Mouse (Mus musculus) heart, embryonic 16.5 days (tissue): Measurements from ENCODE around the gene Ncl. TPM values are rescaled to one million over a fixed set of nuclear protein-coding genes. Genes with fewer than 3 reads are reported as not detected.
"Not testable (repeated sequence)": the region's sequence is repeated elsewhere in the genome, so short reads cannot be mapped to it uniquely, and the experiment has no call there.

Source experiments
- ATAC-seq: fragments of 200-750 bp; cut with Nextera tagmentation; replicated peaks from 2 replicates; pipeline ENCODE4 v1.8.0; 2017; ENCODE audit warnings: moderate number of reproducible peaks; ENCODE audit not compliant: insufficient read depth, low FRiP score; ENCODE audit errors: extremely low read depth
- H3K27ac ChIP-seq: fragments of 300-500 bp; sonication (generic); 2 replicates; pipeline ENCODE4 v1.5.1; 2014; ENCODE audit warnings: mild to moderate bottlenecking, low read length, control low read depth, moderate library complexity
- H3K27me3 ChIP-seq: fragments of 300-500 bp; sonication (generic); 2 replicates; pipeline ENCODE4 v1.6.1; 2014; ENCODE audit warnings: low read length, mixed read lengths; ENCODE audit not compliant: control insufficient read depth, insufficient read depth
- H3K36me3 ChIP-seq: fragments of 300-500 bp; sonication (generic); 2 replicates; pipeline ENCODE4 v1.6.1; 2014; ENCODE audit not compliant: control insufficient read depth, insufficient read depth
- H3K4me1 ChIP-seq: fragments of 300-500 bp; sonication (generic); 2 replicates; pipeline ENCODE4 v1.6.1; 2014; ENCODE audit warnings: low read length, mixed read lengths; ENCODE audit not compliant: control insufficient read depth, insufficient read depth
- H3K4me2 ChIP-seq: fragments of 300-500 bp; sonication (generic); 2 replicates; pipeline ENCODE4 v1.6.1; 2014; ENCODE audit warnings: low read depth, mild to moderate bottlenecking, control low read depth, low read length
- H3K4me3 ChIP-seq: fragments of 300-500 bp; sonication (generic); 2 replicates; pipeline ENCODE4 v1.5.1; 2014; ENCODE audit warnings: mild to moderate bottlenecking, control low read depth, low read length
- H3K9ac ChIP-seq: fragments of 300-500 bp; sonication (generic); 2 replicates; pipeline ENCODE4 v1.6.1; 2014; ENCODE audit warnings: low read length, control low read depth
- H3K9me3 ChIP-seq: fragments of 300-500 bp; sonication (generic); replicated peaks from 2 replicates; pipeline ENCODE4 v1.6.1; 2016; ENCODE audit warnings: low read length; ENCODE audit not compliant: control insufficient read depth
- WGBS: fragments of 180-500 bp; shearing (Covaris S2); extraction: QIAGEN DNeasy Blood & Tissue Kit; methylation state at CpG from one replicate; pipeline ENCODE4 v1.1.7; 2014; 5-methylcytosine and 5-hydroxymethylcytosine counted together
- polyA plus RNA-seq: library from polyadenylated mRNA; unstranded; fragments of >200 nt; fragmentation: Nextera tagmentation; extraction: Ambion mirVana; gene quantifications from 2 replicates; pipeline ENCODE4 v1.2.1, GENCODE M21; 2015

The Ncl gene
- polyA plus RNA-seq, 1 experiment from 2014 or later: 276 TPM

DNA sequence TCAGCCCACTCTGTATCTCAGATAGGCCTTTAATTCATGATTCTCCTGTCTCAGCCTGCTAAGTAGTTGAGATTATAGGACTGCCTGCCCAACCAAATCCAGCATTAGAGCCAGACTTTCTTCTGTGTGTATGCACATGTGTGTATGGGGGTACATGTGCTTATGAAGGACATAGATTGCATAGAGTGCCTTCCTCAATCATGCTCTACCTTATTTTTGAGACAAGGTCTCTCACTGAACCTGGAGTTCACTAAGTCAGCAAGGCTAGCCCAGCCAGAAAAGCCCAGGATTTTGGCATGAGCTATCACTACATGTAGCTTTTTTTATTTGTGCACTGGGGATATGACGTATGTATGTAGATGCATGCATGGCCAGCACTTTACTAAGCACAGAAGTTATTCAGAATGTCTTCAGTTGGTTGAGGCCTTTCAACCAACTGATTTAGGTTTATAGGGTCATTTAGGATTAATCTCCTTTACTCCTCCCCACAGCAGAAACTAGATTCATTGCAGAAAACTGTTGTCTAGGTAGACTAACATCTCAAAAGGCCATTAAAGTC lies 16.0 kb downstream of the Ncl start:
- peaks cover 7% of the 10 kb centered on the region; the same call in 1 of the 2 replicates for H3K36me3 ChIP-seq
- no peak for ATAC-seq
- no peaks in the 10 kb centered on the region for H3K4me1 ChIP-seq
- no peak overlapping the region for H3K4me2 ChIP-seq
- H3K4me3 ChIP-seq: no peak overlapping the region
- H3K9ac ChIP-seq: no peak overlapping the region
- 95% methylated on average over 1 of the region's 1 CpGs for WGBS
- no peaks in the 10 kb centered on the region for H3K9me3 ChIP-seq
- no peaks in the 10 kb centered on the region for H3K27me3 ChIP-seq
- H3K27ac ChIP-seq: no peak overlapping the region

DNA sequence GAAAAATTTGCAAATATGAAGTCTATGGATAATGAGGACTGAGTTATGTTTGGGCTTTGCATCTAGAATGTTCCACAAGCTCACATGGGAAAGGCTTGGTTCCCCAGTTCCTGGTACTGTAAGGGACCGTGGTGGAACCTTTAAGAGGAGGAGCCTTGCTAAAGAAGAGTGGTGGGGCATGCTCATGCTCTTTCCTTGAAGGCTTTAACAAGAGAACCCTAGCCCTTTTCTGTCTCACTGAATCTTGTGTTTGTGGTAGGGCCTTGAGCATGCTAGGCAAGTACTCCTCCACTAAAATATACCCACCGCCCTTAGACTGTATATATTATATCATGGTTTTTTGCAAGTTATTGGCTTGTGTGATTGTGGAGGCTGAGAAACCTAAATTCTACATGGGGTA lies 16.8 kb downstream of the Ncl start:
- no peak overlapping the region for H3K27ac ChIP-seq
- H3K9ac ChIP-seq: no peak overlapping the region
- H3K4me3 ChIP-seq: no peak overlapping the region
- no peaks in the 10 kb centered on the region for H3K27me3 ChIP-seq
- H3K36me3 ChIP-seq: 0 out of 2 replicates have a peak, but pooled peaks cover 5% of the 10 kb centered on the region
- 91% methylated on average over 2 of the region's 2 CpGs for WGBS
- no peak for ATAC-seq
- no peaks in the 10 kb centered on the region for H3K4me1 ChIP-seq
- no peaks in the 10 kb centered on the region for H3K9me3 ChIP-seq
- no peak overlapping the region for H3K4me2 ChIP-seq

DNA sequence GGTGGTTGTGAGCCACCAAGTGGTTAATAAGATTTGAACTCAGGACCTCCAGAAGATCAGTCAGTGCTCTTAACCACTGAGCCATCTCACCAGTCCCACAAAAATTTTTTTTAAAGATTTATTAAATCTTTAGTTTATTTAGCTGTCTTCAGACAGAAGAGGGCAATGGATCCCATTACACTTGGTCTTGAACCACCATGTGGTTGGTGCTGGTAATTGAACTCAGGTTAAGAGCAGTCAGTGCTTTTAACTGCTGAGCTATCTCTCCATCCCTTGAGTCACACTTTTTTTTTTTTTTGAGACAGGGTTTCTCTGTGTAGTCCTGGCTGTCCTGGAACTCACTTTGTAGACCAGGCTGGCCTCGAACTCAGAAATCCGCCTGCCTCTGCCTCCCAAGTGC lies 18.1 kb downstream of the Ncl start:
- not testable (repeated sequence) for H3K27ac ChIP-seq, H3K4me3 ChIP-seq, H3K36me3 ChIP-seq, H3K4me1 ChIP-seq, H3K9ac ChIP-seq, H3K27me3 ChIP-seq, H3K4me2 ChIP-seq, ATAC-seq, H3K9me3 ChIP-seq
- WGBS: 93% methylated on average over 2 of the region's 2 CpGs

DNA sequence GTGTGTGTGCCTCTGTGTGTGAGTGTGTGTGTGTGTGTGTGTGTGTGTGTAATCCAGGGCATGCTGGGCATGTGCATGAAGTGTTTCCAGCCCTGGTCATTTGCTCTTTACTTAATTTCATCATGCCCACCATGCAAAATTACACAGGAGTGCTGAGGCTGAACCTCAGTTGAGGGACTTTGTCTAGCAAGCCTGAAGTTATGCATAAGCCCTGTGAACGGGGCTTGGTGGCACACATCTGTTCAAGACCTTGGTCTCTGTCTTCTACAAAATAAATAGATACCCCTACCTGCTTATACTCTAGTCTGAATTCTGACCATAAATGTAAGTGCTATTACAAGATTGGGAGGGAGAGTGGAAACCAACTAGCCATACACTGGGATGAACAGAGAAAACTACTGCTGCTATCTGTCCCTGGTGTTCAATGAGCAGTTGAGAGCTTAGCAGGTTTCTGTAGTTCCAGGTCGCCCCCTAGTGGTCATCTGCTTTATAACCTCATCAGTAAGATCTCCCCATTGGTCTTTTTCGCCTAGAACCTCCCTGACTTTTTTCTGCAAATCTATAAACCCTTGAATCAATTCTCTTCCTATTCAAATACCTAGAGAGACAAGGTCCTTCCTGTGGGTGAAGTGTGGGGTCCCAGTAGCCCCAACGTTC lies 19.9 kb downstream of the Ncl start:
- H3K4me3 ChIP-seq: no peak overlapping the region
- peak; percentile 49; the same call in 1 of the 2 replicates for ATAC-seq
- 30% methylated on average over 4 of the region's 4 CpGs for WGBS
- no peaks in the 10 kb centered on the region for H3K4me1 ChIP-seq
- H3K27me3 ChIP-seq: no peaks in the 10 kb centered on the region
- no peaks in the 10 kb centered on the region for H3K9me3 ChIP-seq
- no peak overlapping the region for H3K9ac ChIP-seq
- no peaks in the 10 kb centered on the region for H3K36me3 ChIP-seq
- no peak overlapping the region for H3K4me2 ChIP-seq
- no peak overlapping the region for H3K27ac ChIP-seq

DNA sequence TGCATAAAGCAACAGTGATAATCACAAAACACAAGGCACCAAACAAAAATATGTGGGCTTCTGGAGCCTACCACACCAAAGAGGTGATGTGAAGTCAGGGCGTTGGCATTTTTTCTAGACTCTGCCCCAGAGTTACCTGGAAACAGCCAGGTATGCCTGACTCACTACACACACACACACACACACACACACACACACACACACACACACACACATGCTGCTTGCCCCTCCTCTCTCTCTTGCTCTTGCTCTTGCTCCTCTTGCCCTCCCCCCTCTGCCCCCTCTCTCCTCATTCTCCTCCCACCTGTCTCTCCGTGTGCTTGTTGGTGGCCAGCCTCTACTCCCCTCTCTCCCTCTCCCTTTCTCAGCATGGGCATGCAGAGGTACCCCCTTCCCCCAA lies 22.9 kb downstream of the Ncl start:
- Histone ChIP-seq H3K4me1 (no peaks in the 10 kb centered on the region), H3K27ac (no peak overlapping the region), H3K9ac (no peak overlapping the region), H3K27me3 (no peaks in the 10 kb centered on the region), H3K4me3 (no peak overlapping the region), H3K36me3 (no peaks in the 10 kb centered on the region), H3K4me2 (no peak overlapping the region), H3K9me3 (no peaks in the 10 kb centered on the region)
- 45% methylated on average over 2 of the region's 2 CpGs for WGBS
- ATAC-seq: no peak

DNA sequence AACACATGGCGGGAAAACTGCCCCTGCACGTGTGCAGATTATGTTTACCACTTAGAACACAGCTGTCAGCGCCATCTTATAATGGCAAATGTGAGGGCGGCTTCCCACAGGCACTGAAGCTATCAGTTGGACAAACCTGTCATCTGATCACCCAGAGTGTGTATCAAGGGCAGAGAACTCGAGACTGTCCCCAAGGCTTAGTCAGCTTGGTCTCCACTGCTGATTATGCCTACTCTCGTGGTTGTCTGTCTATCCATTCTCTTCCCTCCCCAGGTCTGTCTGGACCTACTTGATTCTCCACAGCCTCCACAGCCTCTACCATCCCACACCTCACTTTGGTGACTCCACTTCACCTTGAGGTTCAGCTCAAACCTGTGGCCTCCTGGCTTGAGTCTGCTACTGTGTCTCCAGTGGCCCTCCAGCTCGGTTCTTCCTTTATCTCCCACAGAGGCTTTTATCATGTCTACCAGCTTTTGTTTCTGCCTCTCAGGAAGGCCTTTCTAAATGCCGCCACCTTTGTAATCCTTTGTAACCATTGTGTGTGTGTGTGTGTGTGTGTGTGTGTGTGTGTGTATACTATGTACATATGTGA lies 38.3 kb downstream of the Ncl start:
- Histone ChIP-seq H3K36me3 (no peaks in the 10 kb centered on the region), H3K9me3 (no peaks in the 10 kb centered on the region), H3K27me3 (no peaks in the 10 kb centered on the region), H3K4me1 (no peaks in the 10 kb centered on the region), H3K4me3 (no peak overlapping the region), H3K27ac (no peak overlapping the region), H3K9ac (no peak overlapping the region), H3K4me2 (no peak overlapping the region)
- WGBS: 82% methylated on average over 6 of the region's 8 CpGs
- no peak for ATAC-seq

DNA sequence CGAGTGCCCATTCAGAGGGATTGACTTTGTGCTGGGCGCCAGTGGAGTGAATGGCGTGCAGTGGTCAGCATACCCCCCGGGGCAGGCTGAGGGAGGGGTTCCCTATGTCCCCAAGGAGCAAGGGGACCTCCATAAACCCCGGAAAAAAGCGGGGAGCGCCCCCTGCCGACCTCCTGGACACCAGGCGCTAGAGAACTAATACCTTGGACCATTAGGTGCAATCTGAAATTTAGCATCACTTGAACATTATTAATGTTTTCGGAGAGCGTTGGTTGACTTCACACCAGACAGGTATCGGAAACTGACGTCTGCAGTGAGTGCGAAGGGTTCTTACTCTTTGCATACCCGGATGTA lies 45.5 kb downstream of the Ncl start:
- Histone ChIP-seq H3K36me3 (no peaks in the 10 kb centered on the region), H3K27ac (no peak overlapping the region), H3K27me3 (no peaks in the 10 kb centered on the region), H3K9ac (no peak overlapping the region), H3K4me3 (no peak overlapping the region), H3K4me1 (no peaks in the 10 kb centered on the region), H3K4me2 (peak overlapping the region; percentile 29; the same call in 1 of the 2 replicates), H3K9me3 (no peaks in the 10 kb centered on the region)
- no peak for ATAC-seq
- 21% methylated on average over 15 of the region's 15 CpGs for WGBS

DNA sequence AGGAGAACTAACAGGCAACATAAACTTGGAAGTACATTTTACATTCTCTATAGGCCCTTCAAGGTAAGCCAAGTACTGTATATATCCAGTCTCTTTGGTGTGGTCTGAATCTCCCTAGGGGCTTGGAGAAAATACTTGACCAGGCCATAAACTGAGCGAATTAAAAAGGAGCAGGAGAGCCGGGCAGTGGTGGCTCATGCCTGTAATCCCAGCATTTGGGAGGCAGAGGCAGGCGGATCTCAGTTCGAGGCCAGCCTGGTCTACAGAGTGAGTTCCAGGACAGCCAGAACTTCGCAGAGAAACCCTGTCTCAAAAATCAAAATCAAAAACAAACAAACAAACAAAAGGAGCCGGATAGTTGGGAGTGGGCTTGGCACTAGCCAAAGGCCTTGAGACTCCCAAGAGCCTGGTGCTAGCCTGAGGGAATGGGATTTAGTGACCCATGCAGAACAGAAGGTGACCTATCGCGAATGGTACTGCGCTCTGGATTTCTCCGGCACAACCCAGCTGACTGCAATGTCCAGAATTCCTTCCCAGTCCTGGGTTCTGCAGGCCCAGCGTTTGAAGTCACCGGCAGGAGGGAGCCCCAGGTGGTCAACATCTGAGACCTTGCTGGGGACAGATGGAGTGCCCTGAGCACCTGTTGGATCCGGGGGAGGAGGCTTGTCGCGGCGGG lies 46.0 kb downstream of the Ncl start:
- H3K4me3 ChIP-seq: no peak overlapping the region
- no peak overlapping the region for H3K9ac ChIP-seq
- peak overlapping the region; percentile 29; the same call in 1 of the 2 replicates for H3K4me2 ChIP-seq
- no peak for ATAC-seq
- H3K9me3 ChIP-seq: no peaks in the 10 kb centered on the region
- H3K27me3 ChIP-seq: no peaks in the 10 kb centered on the region
- H3K27ac ChIP-seq: no peak overlapping the region
- no peaks in the 10 kb centered on the region for H3K36me3 ChIP-seq
- no peaks in the 10 kb centered on the region for H3K4me1 ChIP-seq
- 49% methylated on average over 16 of the region's 16 CpGs for WGBS

DNA sequence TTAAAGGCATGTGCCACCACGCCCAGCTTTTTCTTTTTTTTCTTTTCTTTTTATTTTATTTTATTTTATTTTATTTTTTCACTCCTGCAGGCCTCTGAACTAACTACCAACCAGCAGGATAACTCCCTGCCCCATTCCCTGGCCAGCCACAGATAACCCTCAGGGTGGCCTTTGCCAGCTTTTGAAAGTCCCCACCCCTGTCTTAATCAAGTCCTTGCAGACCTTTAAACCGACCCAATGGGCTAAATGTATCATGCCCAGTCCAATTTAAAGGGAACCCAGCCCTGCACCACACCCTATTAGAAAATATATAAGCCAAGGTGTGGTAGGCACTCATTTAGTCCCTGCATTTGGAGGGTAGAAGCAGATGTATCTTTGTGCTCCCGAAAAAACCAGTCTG lies 46.9 kb downstream of the Ncl start:
- Histone ChIP-seq H3K27ac (no peak overlapping the region), H3K9ac (no peak overlapping the region), H3K36me3 (no peaks in the 10 kb centered on the region), H3K9me3 (no peaks in the 10 kb centered on the region), H3K4me2 (no peak overlapping the region), H3K4me3 (no peak overlapping the region), H3K27me3 (no peaks in the 10 kb centered on the region), H3K4me1 (no peaks in the 10 kb centered on the region)
- ATAC-seq: no peak
- WGBS: 83% methylated on average over 3 of the region's 3 CpGs
